Mouse (Mus musculus) intestine, postnatal 0 days (tissue): ENCODE results near the gene Gldc. TPM values are rescaled to one million over a fixed set of nuclear protein-coding genes. Genes with fewer than 3 reads are reported as not detected.

ENCODE experiments used
- ATAC-seq: fragments of 200-750 bp; cut with Nextera tagmentation; 2 replicates; pipeline ENCODE4 v1.8.0; 2017; ENCODE audit warnings: mild to moderate bottlenecking, moderate TSS enrichment, moderate library complexity
- H3K27ac ChIP-seq: fragments of 300-500 bp; sonication (generic); 2 replicates; pipeline ENCODE4 v1.5.1; 2014; ENCODE audit warnings: mild to moderate bottlenecking, low read depth, low read length, moderate library complexity
- H3K27me3 ChIP-seq: fragments of 300-500 bp; sonication (generic); replicated peaks from 2 replicates; pipeline ENCODE4 v1.6.1; 2014; ENCODE audit warnings: low read length, mixed read lengths; ENCODE audit not compliant: control insufficient read depth, insufficient read depth
- H3K36me3 ChIP-seq: fragments of 300-500 bp; sonication (generic); 2 replicates; pipeline ENCODE4 v1.6.1; 2014; ENCODE audit warnings: mild to moderate bottlenecking, moderate library complexity; ENCODE audit not compliant: control insufficient read depth, insufficient read depth
- H3K4me1 ChIP-seq: fragments of 300-500 bp; sonication (generic); replicated peaks from 2 replicates; pipeline ENCODE4 v1.6.1; 2014; ENCODE audit warnings: antibody characterized with exemption, low read length, mixed read lengths; ENCODE audit not compliant: control insufficient read depth, insufficient read depth
- H3K4me2 ChIP-seq: fragments of 300-500 bp; sonication (generic); replicated peaks from 2 replicates; pipeline ENCODE4 v1.6.1; 2014; ENCODE audit warnings: low read depth, mild to moderate bottlenecking, moderate library complexity
- H3K4me3 ChIP-seq: fragments of 300-500 bp; sonication (generic); 2 replicates; pipeline ENCODE4 v1.5.1; 2014; ENCODE audit warnings: low read depth, low read length
- H3K9ac ChIP-seq: fragments of 300-500 bp; sonication (generic); 2 replicates; pipeline ENCODE4 v1.6.1; 2014; ENCODE audit warnings: mild to moderate bottlenecking, low read depth, low read length
- H3K9me3 ChIP-seq: fragments of 300-500 bp; sonication (generic); 2 replicates; pipeline ENCODE4 v1.6.1; 2016; ENCODE audit warnings: mixed run types; ENCODE audit not compliant: control insufficient read depth
- CTCF ChIP-seq: sonication (generic); IDR thresholded peaks from 2 replicates; pipeline ENCODE4 v1.5.1; 2016; ENCODE audit warnings: low read depth, mild to moderate bottlenecking, control low read depth, antibody characterized with exemption, moderate library complexity
- WGBS: fragments of 180-500 bp; shearing (Covaris S2); extraction: QIAGEN DNeasy Blood & Tissue Kit; methylation state at CpG from one replicate; pipeline ENCODE4 v1.1.7; 2014; 5-methylcytosine and 5-hydroxymethylcytosine counted together
- polyA plus RNA-seq: library from polyadenylated mRNA; unstranded; fragments of >200 nt; fragmentation: Nextera tagmentation; extraction: Ambion mirVana; gene quantifications from 2 replicates; pipeline ENCODE4 v1.2.1, GENCODE M21; 2015

The Gldc gene
- polyA plus RNA-seq, 1 experiment from 2014 or later: 0.44 TPM

- peaks cover 5% of the 10 kb centered on the region; the same call in 1 of the 2 replicates for H3K4me1 ChIP-seq
- H3K27ac ChIP-seq: no peak overlapping the region
- WGBS: 80% methylated on average over 1 of the region's 1 CpGs
- no peak overlapping the region for H3K9ac ChIP-seq
- H3K36me3 ChIP-seq: no peaks in the 10 kb centered on the region
- no peak for ATAC-seq
- no peak overlapping the region for H3K4me2 ChIP-seq
- H3K27me3 ChIP-seq: peaks cover 7% of the 10 kb centered on the region
- no peak for TF ChIP-seq CTCF
- H3K4me3 ChIP-seq: no peak overlapping the region
- no peaks in the 10 kb centered on the region for H3K9me3 ChIP-seq
These were observed 4.8 kb upstream of the Gldc start for GRCm38 (mm10) chr19:30179979-30180378.

DNA sequence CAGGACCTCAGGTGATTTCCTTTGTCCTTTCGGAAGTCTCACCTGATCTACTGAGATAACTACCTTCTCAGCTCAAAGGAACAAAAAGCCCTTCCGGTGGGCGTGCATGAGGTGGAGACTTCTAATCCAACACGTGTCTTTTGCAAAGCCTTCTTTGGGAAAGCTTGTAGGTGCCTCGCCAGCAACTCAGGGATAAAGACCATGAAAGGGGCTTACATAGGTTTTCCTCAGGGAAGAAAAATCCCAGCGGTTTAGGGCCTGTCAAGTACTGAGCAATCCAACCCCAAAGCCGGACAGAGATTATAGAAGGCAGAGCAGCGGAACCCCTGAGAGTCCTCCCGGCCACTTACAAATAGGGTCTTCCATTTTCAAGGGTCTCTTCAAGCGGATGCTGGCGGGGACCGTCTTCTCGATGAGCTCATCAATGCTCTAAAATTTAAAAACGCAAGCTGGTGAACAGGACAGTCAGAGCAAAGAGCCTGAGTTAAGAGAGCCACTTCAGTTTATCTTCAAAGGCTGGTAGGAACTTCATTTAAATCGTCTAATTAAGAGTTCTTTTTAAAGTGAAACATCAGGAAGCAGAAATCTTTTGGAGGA, 1.1 kb downstream of the Gldc start:
- Histone ChIP-seq H3K4me3 (peak overlapping the region; percentile 54), H3K27me3 (peaks cover 24% of the 10 kb centered on the region), H3K4me2 (peak overlapping the region; percentile 90), H3K9ac (no peak overlapping the region), H3K4me1 (peaks cover 11% of the 10 kb centered on the region), H3K9me3 (no peaks in the 10 kb centered on the region), H3K27ac (no peak overlapping the region), H3K36me3 (no peaks in the 10 kb centered on the region)
- TF ChIP-seq CTCF: no peak
- WGBS: 9% methylated on average over 15 of the region's 15 CpGs
- ATAC-seq: no peak

- WGBS: 71% methylated on average over 8 of the region's 8 CpGs
These were observed 3.7 kb downstream of the Gldc start for GRCm38 (mm10) chr19:30171346-30172055.

DNA sequence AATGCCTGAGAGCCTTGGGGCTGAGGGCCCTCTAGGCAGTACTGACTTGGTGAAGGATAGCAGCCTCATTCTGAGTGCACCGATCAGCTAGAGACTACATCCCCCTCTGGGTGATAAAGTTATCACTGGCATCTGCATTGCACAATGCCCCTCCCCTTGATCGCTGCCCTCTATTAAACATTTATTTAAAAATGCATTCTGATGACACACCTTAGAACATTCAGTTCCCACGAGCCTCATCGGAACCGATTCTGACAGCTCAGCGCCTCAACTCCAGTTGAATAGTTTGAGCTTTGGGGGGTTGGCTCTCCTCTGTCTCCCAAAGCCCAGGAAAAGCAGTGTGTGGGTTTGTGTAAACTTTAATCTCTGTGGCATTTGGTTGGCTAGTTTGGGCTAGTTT, 4.9 kb downstream of the Gldc start:
- Histone ChIP-seq H3K9me3 (no peaks in the 10 kb centered on the region), H3K4me2 (no peak overlapping the region), H3K27me3 (peaks cover 21% of the 10 kb centered on the region), H3K36me3 (no peaks in the 10 kb centered on the region), H3K9ac (no peak overlapping the region), H3K27ac (no peak overlapping the region), H3K4me1 (peaks cover 10% of the 10 kb centered on the region), H3K4me3 (no peak overlapping the region)
- TF ChIP-seq CTCF: no peak
- WGBS: 79% methylated on average over 6 of the region's 6 CpGs
- no peak for ATAC-seq

More at GRCm38 (mm10) chr19:30171346-30172055, 3.7 kb downstream of the Gldc start:
- no peak for ATAC-seq
- H3K9me3 ChIP-seq: no peaks in the 10 kb centered on the region
- peaks cover 11% of the 10 kb centered on the region for H3K4me1 ChIP-seq
- H3K4me3 ChIP-seq: no peak overlapping the region
- no peak for TF ChIP-seq CTCF
- peaks cover 24% of the 10 kb centered on the region for H3K27me3 ChIP-seq
- H3K36me3 ChIP-seq: no peaks in the 10 kb centered on the region
- H3K27ac ChIP-seq: no peak overlapping the region
- H3K4me2 ChIP-seq: no peak overlapping the region
- no peak overlapping the region for H3K9ac ChIP-seq

DNA sequence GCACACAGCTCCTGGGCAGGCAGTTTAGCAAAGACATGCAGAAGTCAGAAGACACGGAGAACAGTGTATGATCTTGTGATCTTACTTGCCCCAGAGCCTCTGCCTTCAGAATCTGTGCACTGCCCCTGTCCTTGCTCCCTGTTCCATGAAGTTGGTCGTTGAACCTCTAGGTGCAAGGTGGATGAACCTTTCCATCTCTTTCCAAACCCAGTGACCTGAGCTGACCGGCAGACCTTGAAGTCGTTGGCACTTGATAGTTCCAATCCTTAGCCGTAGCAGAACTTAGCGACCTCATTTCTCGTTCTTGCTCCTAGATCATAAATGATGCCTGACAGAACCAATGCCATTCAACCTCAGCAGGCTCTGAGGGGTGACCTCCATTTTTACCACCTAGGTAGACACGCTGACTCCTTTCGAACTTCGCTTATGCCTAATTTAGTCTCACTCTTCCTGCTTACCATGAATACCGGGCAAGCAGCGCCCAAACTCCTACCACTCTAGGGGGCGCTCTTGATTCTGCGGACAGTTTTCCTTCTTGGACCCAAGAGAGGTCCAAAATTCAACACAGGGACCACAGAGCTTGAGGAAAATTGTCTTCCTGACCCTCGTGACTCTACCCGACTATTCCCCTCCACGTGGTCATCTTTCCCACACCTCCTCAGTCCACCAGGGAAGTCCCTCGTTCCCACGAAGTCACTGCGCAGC, 8.3 kb downstream of the Gldc start:
- Histone ChIP-seq H3K27ac (no peak overlapping the region), H3K4me1 (no peaks in the 10 kb centered on the region), H3K9ac (no peak overlapping the region), H3K36me3 (no peaks in the 10 kb centered on the region), H3K4me3 (no peak overlapping the region), H3K9me3 (no peaks in the 10 kb centered on the region), H3K27me3 (no peaks in the 10 kb centered on the region), H3K4me2 (no peak overlapping the region)
- 88% methylated on average over 20 of the region's 20 CpGs for WGBS
- no peak for ATAC-seq
- TF ChIP-seq CTCF: no peak

DNA sequence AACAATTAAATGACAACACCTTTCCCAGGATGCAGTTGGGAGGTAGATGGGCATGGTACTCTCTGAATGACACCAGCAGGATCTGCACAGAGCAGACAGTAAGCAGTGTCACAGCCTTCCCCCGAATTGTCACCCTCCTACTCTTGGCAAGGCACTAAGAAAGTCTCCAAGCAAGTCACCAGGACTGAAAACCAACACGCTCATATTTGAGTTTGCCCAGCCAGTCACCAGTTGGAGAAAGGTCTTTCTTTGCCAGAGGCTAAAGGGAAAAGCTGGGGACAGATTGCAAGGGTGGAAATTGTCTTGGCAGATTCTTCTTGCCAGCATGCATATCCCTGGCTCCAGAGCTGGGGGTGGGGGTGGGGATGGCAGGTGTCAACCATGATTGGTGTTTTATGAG, 11.0 kb downstream of the Gldc start:
- Histone ChIP-seq H3K27me3 (no peaks in the 10 kb centered on the region), H3K4me3 (no peak overlapping the region), H3K9ac (no peak overlapping the region), H3K27ac (no peak overlapping the region), H3K9me3 (no peaks in the 10 kb centered on the region), H3K36me3 (no peaks in the 10 kb centered on the region), H3K4me2 (no peak overlapping the region), H3K4me1 (no peaks in the 10 kb centered on the region)
- no peak for ATAC-seq
- no peak for TF ChIP-seq CTCF
- WGBS: 84% methylated on average over 2 of the region's 2 CpGs
